Comparison of ENCODE assay signal across 8 mouse cellular contexts in the genomic region with DNA sequence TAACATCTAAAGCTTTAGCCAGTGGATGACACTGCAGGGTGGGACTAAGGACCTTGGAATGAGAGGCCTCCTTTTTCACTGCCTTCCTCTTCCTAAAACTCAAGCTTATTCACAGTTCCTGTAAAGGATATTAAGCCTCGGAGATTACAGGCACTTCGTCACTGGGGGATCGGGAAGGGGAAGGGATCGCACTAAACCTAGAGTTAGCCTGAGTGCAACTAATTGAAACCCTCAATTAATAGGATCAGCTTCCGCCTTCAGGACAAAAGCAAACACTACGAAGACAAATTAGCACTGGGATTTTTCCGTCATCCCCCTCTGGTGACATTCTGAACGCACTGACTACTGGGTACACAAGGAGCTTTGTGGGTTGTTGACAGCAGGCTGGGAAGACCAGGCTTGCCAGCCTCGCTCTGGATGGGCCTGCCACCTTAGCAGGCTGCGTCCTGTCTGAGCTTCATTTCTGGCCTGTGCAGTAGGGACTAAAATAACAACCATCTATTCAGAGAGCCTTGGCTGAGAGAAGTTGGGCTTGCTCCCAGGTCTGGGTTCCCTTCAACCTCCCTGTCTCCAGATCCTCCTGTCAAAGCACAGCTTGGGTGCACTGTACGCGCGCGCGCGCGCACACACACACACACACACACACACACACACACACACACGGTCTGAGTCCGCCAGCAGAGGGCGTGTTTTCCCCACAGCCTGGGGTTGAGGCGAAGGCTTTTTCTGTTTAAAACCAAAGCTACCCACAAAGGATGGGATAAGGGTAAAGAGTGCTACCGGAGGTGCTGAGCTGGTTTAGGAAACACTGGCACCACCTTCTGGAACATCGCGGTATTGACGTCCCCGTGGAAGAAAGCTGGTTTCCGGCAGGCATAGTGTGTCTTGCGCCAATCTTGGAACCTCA.
DNase-seq lines count a peak whose midpoint lies in the region; ATAC-seq and TF ChIP-seq lines count a peak whose summit lies in the region.

No protein-coding gene starts in this region.

- H3K4me2 ChIP-seq in forebrain, embryonic 12.5 days = peak overlapping the region; percentile 42
- peak overlapping the region; percentile 52 for H3K4me2 ChIP-seq in heart, embryonic 16.5 days (ENCODE audit: low read depth, low read length)
- H3K4me2 ChIP-seq in liver, embryonic 13.5 days = no peak overlapping the region
- H3K4me2 ChIP-seq in neural tube, embryonic 14.5 days (ENCODE audit: low read depth, low read length) = no peak overlapping the region

- ATAC-seq in CD4-positive, CD25-positive, alpha-beta regulatory T cell, adult 4 months = peak; percentile 93
- peak; percentile 86 for ATAC-seq in forebrain, embryonic 12.5 days (ENCODE audit: low FRiP score)
- ATAC-seq in heart, embryonic 16.5 days (replicated peaks; ENCODE audit: extremely low read depth, insufficient read depth, low FRiP score) = peak; percentile 81
- peak; percentile 59; the same call in 1 of the 2 replicates for ATAC-seq in liver, embryonic 13.5 days (ENCODE audit: low read depth)
- peak; percentile 92 for ATAC-seq in neural tube, embryonic 14.5 days (ENCODE audit: low read depth)

- 22% methylated on average over 28 of the region's 28 CpGs for WGBS in forebrain, embryonic 12.5 days
- WGBS in heart, embryonic 16.5 days = 18% methylated on average over 28 of the region's 28 CpGs
- WGBS in liver, embryonic 13.5 days (ENCODE audit: insufficient replicate concordance) = 36% methylated on average over 28 of the region's 28 CpGs
- 35% methylated on average over 28 of the region's 28 CpGs for WGBS in neural tube, embryonic 14.5 days

- H3K9ac ChIP-seq in forebrain, embryonic 12.5 days = 0 out of 2 replicates have a peak overlapping the region, but pooled peaks have one; percentile 8
- H3K9ac ChIP-seq in heart, embryonic 16.5 days (ENCODE audit: low read length) = peak overlapping the region; percentile 20; the same call in 1 of the 2 replicates
- no peak overlapping the region for H3K9ac ChIP-seq in liver, embryonic 13.5 days
- H3K9ac ChIP-seq in neural tube, embryonic 14.5 days (replicated peaks; ENCODE audit: low read depth, low read length) = no peak overlapping the region

- H3K27ac ChIP-seq in brown adipose tissue, adult 24 weeks (replicated peaks; ENCODE audit: low read depth, low read length) = peak overlapping the region; percentile 85
- H3K27ac ChIP-seq in forebrain, embryonic 12.5 days = no peak overlapping the region
- peak overlapping the region; percentile 72 for H3K27ac ChIP-seq in heart, embryonic 16.5 days (ENCODE audit: low read length)
- no peak overlapping the region for H3K27ac ChIP-seq in liver, embryonic 13.5 days
- H3K27ac ChIP-seq in neural tube, embryonic 14.5 days (ENCODE audit: low read depth, low read length) = 0 out of 2 replicates have a peak overlapping the region, but pooled peaks have one; percentile 6
- no peak overlapping the region for H3K27ac ChIP-seq in testis, adult 2 months (ENCODE audit: control insufficient read depth, insufficient read depth, low read depth, low read length)

- H3K36me3 ChIP-seq in forebrain, embryonic 12.5 days (replicated peaks) = no peaks in the 10 kb centered on the region
- H3K36me3 ChIP-seq in heart, embryonic 16.5 days (ENCODE audit: control insufficient read depth, insufficient read depth) = no peaks in the 10 kb centered on the region
- H3K36me3 ChIP-seq in liver, embryonic 13.5 days = no peaks in the 10 kb centered on the region
- H3K36me3 ChIP-seq in neural tube, embryonic 14.5 days (ENCODE audit: control insufficient read depth, insufficient read depth, low read length) = no peaks in the 10 kb centered on the region
- no peaks in the 10 kb centered on the region for H3K36me3 ChIP-seq in testis, adult 2 months (ENCODE audit: control insufficient read depth, insufficient read depth, low read length)

- no peak overlapping the region for H3K4me3 ChIP-seq in brown adipose tissue, adult 24 weeks (ENCODE audit: insufficient read depth, low read depth, low read length)
- H3K4me3 ChIP-seq in forebrain, embryonic 12.5 days (replicated peaks) = peak overlapping the region; percentile 15; the same call in 1 of the 2 replicates
- H3K4me3 ChIP-seq in heart, embryonic 16.5 days (ENCODE audit: low read length) = peak overlapping the region; percentile 14; the same call in 1 of the 2 replicates
- H3K4me3 ChIP-seq in liver, embryonic 13.5 days (replicated peaks) = no peak overlapping the region
- H3K4me3 ChIP-seq in neural tube, embryonic 14.5 days (ENCODE audit: low read depth, low read length) = no peak overlapping the region
- H3K4me3 ChIP-seq in testis, adult 2 months (ENCODE audit: control insufficient read depth, low read depth, low read length) = no peak overlapping the region

- DNase-seq in kidney, postnatal 25 days = peak; percentile 80 to 90
- DNase-seq in liver, embryonic 13.5 days = peak; percentile 34

- no peak for TF ChIP-seq POLR2A in testis, adult 2 months (IDR thresholded peaks at IDR 0.05; ENCODE audit: control insufficient read depth, low read depth, low read length)

- no peaks in the 10 kb centered on the region for H3K9me3 ChIP-seq in forebrain, embryonic 12.5 days
- no peaks in the 10 kb centered on the region for H3K9me3 ChIP-seq in heart, embryonic 16.5 days (replicated peaks; ENCODE audit: control insufficient read depth, low read length)
- H3K9me3 ChIP-seq in liver, embryonic 13.5 days (replicated peaks) = no peaks in the 10 kb centered on the region
- no peaks in the 10 kb centered on the region for H3K9me3 ChIP-seq in neural tube, embryonic 14.5 days (ENCODE audit: control insufficient read depth, low read length)

- peaks cover 5% of the 10 kb centered on the region; the same call in 1 of the 2 replicates for H3K27me3 ChIP-seq in forebrain, embryonic 12.5 days
- H3K27me3 ChIP-seq in heart, embryonic 16.5 days (ENCODE audit: control insufficient read depth, insufficient read depth, low read length) = no peaks in the 10 kb centered on the region
- H3K27me3 ChIP-seq in liver, embryonic 13.5 days = no peaks in the 10 kb centered on the region
- no peaks in the 10 kb centered on the region for H3K27me3 ChIP-seq in neural tube, embryonic 14.5 days (ENCODE audit: control insufficient read depth, insufficient read depth, low read length)
- H3K27me3 ChIP-seq in testis, adult 2 months (ENCODE audit: control insufficient read depth, insufficient read depth, low read length) = no peaks in the 10 kb centered on the region

- peak; percentile 67; the same call in 1 of the 2 replicates for TF ChIP-seq CTCF in testis, adult 2 months (IDR thresholded peaks at IDR 0.05; ENCODE audit: control insufficient read depth, insufficient read depth, insufficient replicate concordance, low read depth, low read length)

- peaks cover 2% of the 10 kb centered on the region; the same call in 1 of the 2 replicates for H3K4me1 ChIP-seq in brown adipose tissue, adult 24 weeks (ENCODE audit: control insufficient read depth, insufficient read depth, insufficient read length, low read length)
- H3K4me1 ChIP-seq in forebrain, embryonic 12.5 days = peaks cover 10% of the 10 kb centered on the region
- peaks cover 13% of the 10 kb centered on the region for H3K4me1 ChIP-seq in heart, embryonic 16.5 days (ENCODE audit: control insufficient read depth, insufficient read depth, low read length)
- H3K4me1 ChIP-seq in liver, embryonic 13.5 days (replicated peaks) = no peaks in the 10 kb centered on the region
- 0 out of 2 replicates have a peak, but pooled peaks cover 3% of the 10 kb centered on the region for H3K4me1 ChIP-seq in neural tube, embryonic 14.5 days (ENCODE audit: control insufficient read depth, insufficient read depth, low read length)
- peaks cover 10% of the 10 kb centered on the region for H3K4me1 ChIP-seq in testis, adult 2 months (ENCODE audit: control insufficient read depth, insufficient read depth, low read length)

Comparison
In these comparisons a context has a peak if more than half of its experiments do, and no peak if none do; other contexts are left out.
1. H3K27ac ChIP-seq: peak in brown adipose tissue, adult 24 weeks (single experiment), heart, embryonic 16.5 days (single experiment) and neural tube, embryonic 14.5 days (single experiment); none in forebrain, embryonic 12.5 days (single experiment), liver, embryonic 13.5 days (single experiment) and testis, adult 2 months (single experiment).
2. H3K4me3 ChIP-seq: peak in forebrain, embryonic 12.5 days (single experiment) and heart, embryonic 16.5 days (single experiment); none in brown adipose tissue, adult 24 weeks (single experiment), liver, embryonic 13.5 days (single experiment), neural tube, embryonic 14.5 days (single experiment) and testis, adult 2 months (single experiment).
3. H3K4me2 ChIP-seq: peak in forebrain, embryonic 12.5 days (single experiment) and heart, embryonic 16.5 days (single experiment); none in liver, embryonic 13.5 days (single experiment) and neural tube, embryonic 14.5 days (single experiment).
4. H3K9ac ChIP-seq: peak in forebrain, embryonic 12.5 days (single experiment) and heart, embryonic 16.5 days (single experiment); none in liver, embryonic 13.5 days (single experiment) and neural tube, embryonic 14.5 days (single experiment).
5. Peak in every context shown above with its lines, with median percentiles within 50 percentile points of each other: ATAC-seq.